Mouse (Mus musculus): Measurements from ENCODE around the gene Zdhhc11. TPM values are rescaled to one million over a fixed set of nuclear protein-coding genes. Genes with fewer than 3 reads are reported as not detected.

Gene Zdhhc11
- total RNA-seq, 1 experiment, result not detected

DNA sequence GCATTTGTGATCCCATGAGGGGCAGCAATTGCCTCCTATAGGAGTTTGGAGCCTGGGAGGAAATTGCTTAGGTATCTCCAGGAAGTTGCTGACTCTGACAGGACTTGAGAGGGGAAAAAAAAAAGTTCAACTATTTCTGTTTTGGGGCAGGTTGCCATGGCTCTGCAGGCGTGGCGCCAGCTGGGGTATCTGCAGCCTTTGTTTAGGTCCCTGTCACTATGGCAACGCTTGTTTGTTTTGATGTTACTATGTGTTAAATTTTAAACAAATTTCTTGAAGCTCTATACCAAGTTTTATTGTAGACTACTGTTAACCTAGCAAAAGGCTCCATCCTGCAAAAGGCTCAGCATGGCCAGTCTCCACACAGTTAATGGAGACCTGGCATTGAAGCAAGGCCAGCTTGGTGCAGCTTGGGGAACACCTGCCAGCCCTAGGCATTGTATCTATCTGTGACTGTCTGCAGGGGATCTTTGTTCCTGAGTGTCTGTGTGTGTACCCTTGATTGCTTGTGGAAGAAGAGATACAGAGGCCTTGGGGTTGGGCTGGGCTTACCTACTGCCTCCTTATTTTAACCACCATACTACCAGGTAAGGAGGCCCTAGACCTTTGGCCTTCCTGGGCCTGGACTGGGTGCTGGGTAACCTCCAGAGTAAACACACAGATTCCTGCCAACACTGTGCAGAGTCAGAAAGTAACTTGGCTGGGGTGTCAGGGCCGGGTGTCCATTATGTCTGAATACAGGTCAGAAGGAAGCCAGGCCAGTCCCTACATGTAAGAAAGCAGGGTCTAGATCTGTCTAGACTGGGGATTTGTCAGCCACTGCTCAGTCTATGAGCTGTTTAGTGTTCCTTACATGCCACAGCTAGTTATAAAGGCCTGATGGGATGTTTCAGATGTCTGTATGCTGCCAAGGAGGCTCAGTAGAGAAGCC, 61.8 kb downstream of the Zdhhc11 start:
- DNase-seq (ENCODE audit: low read depth, low spot score), result no peak
- H3K27ac ChIP-seq (ENCODE audit: insufficient read depth, low read depth, low read length, poor library complexity, severe bottlenecking), result no peak overlapping the region
- no peak for TF ChIP-seq ZC3H11A (IDR thresholded peaks at IDR 0.05; ENCODE audit: borderline replicate concordance, low read depth, low read length)
- TF ChIP-seq ZNF384 (IDR thresholded peaks at IDR 0.05; ENCODE audit: low read depth, low read length), result peak; percentile 86

DNA sequence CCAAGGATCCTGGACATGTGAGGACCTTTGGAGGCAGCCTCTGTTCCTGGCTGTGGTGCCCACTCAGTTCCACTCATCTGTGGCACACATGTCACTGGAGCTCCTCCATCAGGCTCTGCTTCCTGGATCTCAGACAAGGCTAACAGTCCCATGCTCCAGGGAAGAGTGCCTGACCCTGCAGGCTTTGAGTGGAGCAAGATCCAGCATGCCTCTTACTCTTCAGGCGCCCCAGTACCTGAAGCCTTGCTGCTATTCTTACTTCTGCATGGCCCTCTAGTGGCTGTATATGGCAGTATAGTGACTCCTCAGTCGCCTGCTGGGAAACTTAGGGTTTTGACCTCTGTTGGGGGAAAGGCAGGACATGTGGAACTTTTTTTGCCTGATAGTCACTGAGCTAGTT, 62.6 kb downstream of the Zdhhc11 start:
- DNase-seq (ENCODE audit: low read depth, low spot score), result peak; percentile 39
- in situ Hi-C loops (cut with MboI; ENCODE audit: low sequenced_read_pairs in 2 of 2, unreplicated experiment in 2 of 2), result no loop called here
- no peak overlapping the region for H3K27ac ChIP-seq (ENCODE audit: insufficient read depth, low read depth, low read length, poor library complexity, severe bottlenecking)
- no peak overlapping the region for H3K4me3 ChIP-seq (ENCODE audit: insufficient read depth in 1 of 2, low read depth in 1 of 2, low read length in 2 of 2, poor library complexity in 1 of 2, severe bottlenecking in 1 of 2)
- H3K9ac ChIP-seq (ENCODE audit: insufficient read depth, low read depth, low read length, poor library complexity, severe bottlenecking), result no peak overlapping the region
- no peaks in the 10 kb centered on the region for H3K9me3 ChIP-seq (ENCODE audit: control insufficient read depth, insufficient read depth, low read depth, low read length)
- TF ChIP-seq MAFK (IDR thresholded peaks at IDR 0.05; ENCODE audit: insufficient read depth, low read depth, low read length) (no peak), ZC3H11A (IDR thresholded peaks at IDR 0.05; ENCODE audit: borderline replicate concordance, low read depth, low read length) (peak; percentile 54; the same call in 1 of the 2 replicates)
- H3K4me1 ChIP-seq (ENCODE audit: control insufficient read depth in 2 of 2, insufficient read depth in 2 of 2, low read length in 2 of 2, poor library complexity in 1 of 2), result no peaks in the 10 kb centered on the region
- H3K36me3 ChIP-seq (ENCODE audit: control insufficient read depth, insufficient read depth, low read length, poor library complexity, severe bottlenecking), result no peaks in the 10 kb centered on the region

More for the DNA sequence above, 61.8 kb downstream of the Zdhhc11 start:
- Histone ChIP-seq H3K9ac (ENCODE audit: insufficient read depth, low read depth, low read length, poor library complexity, severe bottlenecking) (no peak overlapping the region), H3K4me3 (ENCODE audit: insufficient read depth in 1 of 2, low read depth in 1 of 2, low read length in 2 of 2, poor library complexity in 1 of 2, severe bottlenecking in 1 of 2) (no peak overlapping the region), H3K4me1 (ENCODE audit: control insufficient read depth in 2 of 2, insufficient read depth in 2 of 2, low read length in 2 of 2, poor library complexity in 1 of 2) (no peaks in the 10 kb centered on the region), H3K9me3 (ENCODE audit: control insufficient read depth, insufficient read depth, low read depth, low read length) (no peaks in the 10 kb centered on the region), H3K36me3 (ENCODE audit: control insufficient read depth, insufficient read depth, low read length, poor library complexity, severe bottlenecking) (no peaks in the 10 kb centered on the region)
- in situ Hi-C loops (cut with MboI; ENCODE audit: low sequenced_read_pairs in 2 of 2, unreplicated experiment in 2 of 2), result no loop called here

DNA sequence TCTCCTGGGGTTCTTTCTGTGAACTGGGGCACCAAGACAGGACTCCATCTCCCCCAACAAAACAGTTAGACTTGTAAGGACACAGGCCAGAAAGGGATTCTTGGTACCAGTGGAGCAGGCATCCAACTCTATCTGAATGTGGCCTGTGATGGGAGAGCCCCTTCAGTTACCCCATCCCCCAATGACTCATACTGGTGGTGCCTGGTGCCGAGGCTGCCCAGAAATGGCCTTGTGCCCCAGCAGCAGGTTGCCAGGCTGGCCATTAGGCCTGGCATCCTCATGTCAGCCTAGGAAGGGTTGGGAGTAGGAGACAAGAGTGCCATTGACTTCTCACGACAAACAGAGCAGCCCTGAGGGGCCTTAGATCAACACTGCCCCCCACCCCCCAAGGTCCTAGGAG, 64.5 kb downstream of the Zdhhc11 start:
- H3K4me3 ChIP-seq (ENCODE audit: insufficient read depth in 1 of 2, low read depth in 1 of 2, low read length in 2 of 2, poor library complexity in 1 of 2, severe bottlenecking in 1 of 2), result no peak overlapping the region
- H3K4me1 ChIP-seq (ENCODE audit: control insufficient read depth in 2 of 2, insufficient read depth in 2 of 2, low read length in 2 of 2, poor library complexity in 1 of 2), result no peaks in the 10 kb centered on the region
- DNase-seq (ENCODE audit: low read depth, low spot score), result no peak
- in situ Hi-C loops (cut with MboI; ENCODE audit: low sequenced_read_pairs in 2 of 2, unreplicated experiment in 2 of 2), result no loop called here
- no peaks in the 10 kb centered on the region for H3K9me3 ChIP-seq (ENCODE audit: control insufficient read depth, insufficient read depth, low read depth, low read length)
- no peak for TF ChIP-seq CHD2 (IDR thresholded peaks at IDR 0.05; ENCODE audit: low read depth, low read length)
- TF ChIP-seq ZNF384 (IDR thresholded peaks at IDR 0.05; ENCODE audit: low read depth, low read length), result no peak
- TF ChIP-seq MAFK (IDR thresholded peaks at IDR 0.05; ENCODE audit: insufficient read depth, low read depth, low read length), result no peak
- no peak for TF ChIP-seq HCFC1 (IDR thresholded peaks at IDR 0.05; ENCODE audit: borderline replicate concordance, insufficient read depth, low read length)
- TF ChIP-seq ZC3H11A (IDR thresholded peaks at IDR 0.05; ENCODE audit: borderline replicate concordance, low read depth, low read length), result no peak
- H3K9ac ChIP-seq (ENCODE audit: insufficient read depth, low read depth, low read length, poor library complexity, severe bottlenecking), result no peak overlapping the region
- no peak overlapping the region for H3K27ac ChIP-seq (ENCODE audit: insufficient read depth, low read depth, low read length, poor library complexity, severe bottlenecking)
- no peaks in the 10 kb centered on the region for H3K36me3 ChIP-seq (ENCODE audit: control insufficient read depth, insufficient read depth, low read length, poor library complexity, severe bottlenecking)

DNA sequence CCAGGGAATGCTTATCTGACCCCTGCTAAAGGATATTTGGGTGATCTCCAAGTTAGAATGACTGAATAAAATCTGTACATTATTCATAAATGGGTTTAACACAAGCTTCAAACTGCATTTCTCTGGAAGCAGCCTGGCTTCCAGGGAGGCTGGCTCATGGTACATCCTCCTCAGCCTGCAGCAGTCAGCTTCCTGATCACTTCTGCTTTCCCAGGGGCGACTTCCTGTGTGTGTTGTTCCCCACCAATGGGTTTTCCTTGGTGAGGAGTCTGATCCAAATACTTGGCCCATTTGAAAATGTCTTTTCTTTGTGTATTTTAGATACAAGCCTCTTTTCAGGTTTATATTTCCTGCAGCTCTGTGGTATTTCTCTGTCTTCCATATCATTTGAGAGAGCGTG, 65.4 kb downstream of the Zdhhc11 start:
- H3K36me3 ChIP-seq (ENCODE audit: control insufficient read depth, insufficient read depth, low read length, poor library complexity, severe bottlenecking), result no peaks in the 10 kb centered on the region
- no peak overlapping the region for H3K9ac ChIP-seq (ENCODE audit: insufficient read depth, low read depth, low read length, poor library complexity, severe bottlenecking)
- no peak for TF ChIP-seq ZNF384 (IDR thresholded peaks at IDR 0.05; ENCODE audit: low read depth, low read length)
- TF ChIP-seq CHD2 (IDR thresholded peaks at IDR 0.05; ENCODE audit: low read depth, low read length), result no peak
- TF ChIP-seq MAFK (IDR thresholded peaks at IDR 0.05; ENCODE audit: insufficient read depth, low read depth, low read length), result no peak
- TF ChIP-seq HCFC1 (IDR thresholded peaks at IDR 0.05; ENCODE audit: borderline replicate concordance, insufficient read depth, low read length), result no peak
- TF ChIP-seq ZC3H11A (IDR thresholded peaks at IDR 0.05; ENCODE audit: borderline replicate concordance, low read depth, low read length), result no peak
- no peak overlapping the region for H3K27ac ChIP-seq (ENCODE audit: insufficient read depth, low read depth, low read length, poor library complexity, severe bottlenecking)
- H3K4me1 ChIP-seq (ENCODE audit: control insufficient read depth in 2 of 2, insufficient read depth in 2 of 2, low read length in 2 of 2, poor library complexity in 1 of 2), result no peaks in the 10 kb centered on the region
- DNase-seq (ENCODE audit: low read depth, low spot score), result no peak
- no peak overlapping the region for H3K4me3 ChIP-seq (ENCODE audit: insufficient read depth in 1 of 2, low read depth in 1 of 2, low read length in 2 of 2, poor library complexity in 1 of 2, severe bottlenecking in 1 of 2)
- in situ Hi-C loops (cut with MboI; ENCODE audit: low sequenced_read_pairs in 2 of 2, unreplicated experiment in 2 of 2), result no loop called here
- no peaks in the 10 kb centered on the region for H3K9me3 ChIP-seq (ENCODE audit: control insufficient read depth, insufficient read depth, low read depth, low read length)

DNA sequence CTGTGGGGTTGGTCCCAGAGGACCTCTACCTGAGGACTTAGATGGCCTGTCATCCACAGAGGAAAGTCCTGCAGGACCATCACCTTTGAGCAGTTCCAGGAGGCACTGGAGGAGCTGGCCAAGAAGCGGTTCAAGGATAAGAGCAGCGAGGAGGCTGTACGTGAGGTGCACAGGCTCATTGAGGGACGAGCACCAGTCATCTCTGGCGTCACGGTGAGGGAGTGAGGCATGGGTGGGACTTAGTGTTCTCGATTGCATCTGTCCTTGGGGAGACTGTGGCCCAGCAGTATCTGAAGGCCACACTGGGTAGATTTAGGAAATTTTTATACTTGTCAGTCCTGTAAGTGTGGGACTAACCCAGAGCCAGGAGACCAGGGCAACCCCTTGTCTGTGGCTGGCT, 67.0 kb downstream of the Zdhhc11 start:
- DNase-seq (ENCODE audit: low read depth, low spot score), result no peak
- in situ Hi-C loops (cut with MboI; ENCODE audit: low sequenced_read_pairs in 2 of 2, unreplicated experiment in 2 of 2), result no loop called here
- Histone ChIP-seq H3K9me3 (ENCODE audit: control insufficient read depth, insufficient read depth, low read depth, low read length) (no peaks in the 10 kb centered on the region), H3K4me3 (ENCODE audit: insufficient read depth in 1 of 2, low read depth in 1 of 2, low read length in 2 of 2, poor library complexity in 1 of 2, severe bottlenecking in 1 of 2) (no peak overlapping the region), H3K27ac (ENCODE audit: insufficient read depth, low read depth, low read length, poor library complexity, severe bottlenecking) (no peak overlapping the region), H3K9ac (ENCODE audit: insufficient read depth, low read depth, low read length, poor library complexity, severe bottlenecking) (no peak overlapping the region), H3K4me1 (ENCODE audit: control insufficient read depth in 2 of 2, insufficient read depth in 2 of 2, low read length in 2 of 2, poor library complexity in 1 of 2) (no peaks in the 10 kb centered on the region), H3K36me3 (ENCODE audit: control insufficient read depth, insufficient read depth, low read length, poor library complexity, severe bottlenecking) (no peaks in the 10 kb centered on the region)
- TF ChIP-seq CHD2 (IDR thresholded peaks at IDR 0.05; ENCODE audit: low read depth, low read length) (no peak), MAFK (IDR thresholded peaks at IDR 0.05; ENCODE audit: insufficient read depth, low read depth, low read length) (no peak), HCFC1 (IDR thresholded peaks at IDR 0.05; ENCODE audit: borderline replicate concordance, insufficient read depth, low read length) (no peak), ZC3H11A (IDR thresholded peaks at IDR 0.05; ENCODE audit: borderline replicate concordance, low read depth, low read length) (no peak), ZNF384 (IDR thresholded peaks at IDR 0.05; ENCODE audit: low read depth, low read length) (no peak)

All from ES-E14 (cell line).